Mouse (Mus musculus) heart, embryonic 14.5 days (tissue): ENCODE results near the gene Ptch1. TPM values are rescaled to one million over a fixed set of nuclear protein-coding genes. Genes with fewer than 3 reads are reported as not detected.

Experiments
- ATAC-seq: fragments of 200-750 bp; cut with Nextera tagmentation; 2 replicates; pipeline ENCODE4 v1.8.0; 2017; ENCODE audit warnings: low read depth, moderate TSS enrichment; ENCODE audit not compliant: insufficient number of reproducible peaks, insufficient read depth, low FRiP score
- H3K27ac ChIP-seq, 2 experiments: fragments of 200-500 bp in 1 of 2; fragments of 300-500 bp in 1 of 2; sonication (generic) in 1 of 2; replicated peaks in 1 of 2; 2 replicates each; pipeline ENCODE4 v1.5.1; 2012 to 2014; ENCODE audit warnings: low read depth in 2 of 2, low read length in 2 of 2, control low read depth in 1 of 2, mild to moderate bottlenecking in 1 of 2, mixed read lengths in 1 of 2; ENCODE audit not compliant: control insufficient read depth in 1 of 2, insufficient read depth in 1 of 2
- H3K27me3 ChIP-seq: fragments of 300-500 bp; sonication (generic); 2 replicates; pipeline ENCODE4 v1.6.1; 2014; ENCODE audit warnings: mild to moderate bottlenecking, low read length, control low read depth; ENCODE audit not compliant: control insufficient read depth, insufficient read depth
- H3K36me3 ChIP-seq: fragments of 300-500 bp; sonication (generic); 2 replicates; pipeline ENCODE4 v1.6.1; 2014; ENCODE audit warnings: mild to moderate bottlenecking, control low read depth, low read length, mixed read lengths; ENCODE audit not compliant: control insufficient read depth, insufficient read depth
- H3K4me1 ChIP-seq, 2 experiments: fragments of 200-500 bp in 1 of 2; fragments of 300-500 bp in 1 of 2; sonication (generic) in 1 of 2; 2 replicates each; pipeline ENCODE4 v1.6.1; 2012 to 2014; ENCODE audit warnings: low read length in 2 of 2, control low read depth in 1 of 2, mixed read lengths in 1 of 2; ENCODE audit not compliant: control insufficient read depth in 2 of 2, insufficient read depth in 2 of 2
- H3K4me2 ChIP-seq: fragments of 300-500 bp; sonication (generic); 2 replicates; pipeline ENCODE4 v1.6.1; 2014; ENCODE audit warnings: mild to moderate bottlenecking, low read length
- H3K4me3 ChIP-seq, 2 experiments: fragments of 200-500 bp in 1 of 2; fragments of 300-500 bp in 1 of 2; sonication (generic) in 1 of 2; 2 replicates each; pipeline ENCODE4 v1.5.1; 2012 to 2014; ENCODE audit warnings: low read length in 2 of 2, mild to moderate bottlenecking in 2 of 2, control low read depth in 1 of 2, low read depth in 1 of 2, moderate library complexity in 1 of 2; ENCODE audit not compliant: control insufficient read depth in 1 of 2, insufficient read depth in 1 of 2
- H3K9ac ChIP-seq: fragments of 300-500 bp; sonication (generic); 2 replicates; pipeline ENCODE4 v1.6.1; 2014; ENCODE audit warnings: mild to moderate bottlenecking, low read length
- H3K9me3 ChIP-seq: fragments of 300-500 bp; sonication (generic); 2 replicates; pipeline ENCODE4 v1.6.1; 2016; ENCODE audit warnings: low read length, control low read depth; ENCODE audit not compliant: control insufficient read depth
- WGBS: fragments of 180-500 bp; shearing (Covaris S2); extraction: QIAGEN DNeasy Blood & Tissue Kit; methylation state at CpG from one replicate; pipeline ENCODE4 v1.1.7; 2014; 5-methylcytosine and 5-hydroxymethylcytosine counted together
- polyA plus RNA-seq: library from polyadenylated mRNA; unstranded; fragments of >200 nt; fragmentation: Nextera tagmentation; extraction: Ambion mirVana; gene quantifications from 2 replicates; pipeline ENCODE4 v1.2.1, GENCODE M21; 2014

Gene Ptch1
- polyA plus RNA-seq, 1 experiment from 2014 or later: 8.4 TPM

DNA sequence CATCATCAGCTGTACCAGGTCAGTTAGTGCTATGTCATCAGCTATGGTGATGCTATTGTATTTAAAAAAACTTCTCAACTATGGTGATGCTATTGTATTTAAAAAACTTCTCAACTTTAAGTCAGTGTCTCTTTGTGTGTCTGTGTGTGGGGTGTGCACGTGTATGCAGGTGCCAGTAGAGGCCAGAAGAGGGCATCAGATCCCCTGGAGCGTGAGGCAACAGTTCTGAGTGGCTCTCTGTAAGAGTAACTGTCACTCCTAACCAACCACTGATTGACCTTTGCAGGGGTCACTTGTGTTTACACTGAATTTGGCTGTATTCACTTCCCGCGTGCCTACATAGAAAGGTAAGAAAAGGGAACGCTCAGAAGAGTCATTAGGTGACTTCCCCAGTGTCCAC is 65.6 kb downstream of the Ptch1 start:
- 95% methylated on average over 5 of the region's 5 CpGs for WGBS
- peaks cover 3% of the 10 kb centered on the region; the same call in 1 of the 2 replicates for H3K9me3 ChIP-seq
- no peaks in the 10 kb centered on the region for H3K27me3 ChIP-seq
- peaks cover 53% of the 10 kb centered on the region for H3K36me3 ChIP-seq
- no peak overlapping the region for H3K9ac ChIP-seq
- no peak overlapping the region for H3K4me3 ChIP-seq
- no peak for ATAC-seq
- peaks cover 3 to 5% of the 10 kb centered on the region in 2 experiments; a peak in 2 of 4 replicates for H3K4me1 ChIP-seq
- no peak overlapping the region for H3K4me2 ChIP-seq
- no peak overlapping the region for H3K27ac ChIP-seq

GRCm38 (mm10) chr13:63507001-63507556 is 66.3 kb downstream of the Ptch1 start:
- no peaks in the 10 kb centered on the region for H3K4me1 ChIP-seq
- no peak overlapping the region for H3K4me3 ChIP-seq
- 87% methylated on average over 6 of the region's 6 CpGs for WGBS
- peaks cover 3% of the 10 kb centered on the region; the same call in 1 of the 2 replicates for H3K9me3 ChIP-seq
- no peak overlapping the region for H3K4me2 ChIP-seq
- ATAC-seq: no peak
- H3K36me3 ChIP-seq: peaks cover 46% of the 10 kb centered on the region
- no peaks in the 10 kb centered on the region for H3K27me3 ChIP-seq
- no peak overlapping the region for H3K9ac ChIP-seq
- no peak overlapping the region for H3K27ac ChIP-seq

DNA sequence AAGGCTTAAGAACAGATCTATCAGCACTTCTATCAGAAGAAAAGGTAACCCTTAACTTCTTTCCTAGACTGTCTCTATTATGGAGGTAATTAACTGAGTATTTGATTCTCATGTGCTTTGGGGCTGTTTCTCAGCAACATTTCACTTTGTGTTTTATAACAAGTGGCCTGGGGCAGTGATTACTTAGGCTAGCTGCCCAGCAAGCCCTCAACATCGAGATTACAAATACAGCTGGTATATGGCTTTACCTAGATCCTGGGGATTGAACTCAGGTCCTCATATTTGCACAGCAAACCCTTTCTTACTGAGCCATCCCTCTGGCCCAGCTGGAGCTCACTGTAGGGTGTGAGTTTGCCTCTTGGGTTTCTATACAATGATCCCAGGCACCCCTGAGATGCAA is 67.0 kb downstream of the Ptch1 start:
- ATAC-seq: no peak
- WGBS: 66% methylated on average over 1 of the region's 1 CpGs
- Histone ChIP-seq H3K9me3 (peaks cover 3% of the 10 kb centered on the region; the same call in 1 of the 2 replicates), H3K4me2 (no peak overlapping the region), H3K4me1 (no peaks in the 10 kb centered on the region), H3K4me3 (no peak overlapping the region), H3K27me3 (no peaks in the 10 kb centered on the region), H3K36me3 (peaks cover 38% of the 10 kb centered on the region), H3K9ac (no peak overlapping the region), H3K27ac (no peak overlapping the region)

DNA sequence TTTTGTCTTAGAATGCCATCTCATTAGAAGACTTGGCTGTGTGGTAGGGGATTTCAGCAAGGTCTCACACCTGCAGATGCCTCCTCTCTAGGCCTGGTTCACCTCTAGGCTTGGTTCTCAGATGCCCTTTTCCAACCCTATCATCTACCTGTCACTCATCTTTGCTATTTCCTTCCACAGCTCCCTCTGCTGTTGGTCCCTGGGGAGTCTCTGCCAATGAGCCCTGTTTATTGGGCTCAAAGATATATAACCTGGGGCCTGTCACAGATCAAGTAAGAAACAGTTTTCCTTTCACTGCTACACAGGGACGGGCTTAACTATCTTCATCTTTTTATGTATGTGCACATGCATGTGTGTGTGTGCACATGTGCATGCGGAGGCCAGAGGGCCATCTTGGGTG is 71.0 kb downstream of the Ptch1 start:
- H3K4me3 ChIP-seq: no peak overlapping the region
- H3K36me3 ChIP-seq: peaks cover 3% of the 10 kb centered on the region
- no peak overlapping the region for H3K9ac ChIP-seq
- ATAC-seq: no peak
- H3K27ac ChIP-seq: no peak overlapping the region
- no peaks in the 10 kb centered on the region for H3K9me3 ChIP-seq
- no peaks in the 10 kb centered on the region for H3K4me1 ChIP-seq
- H3K4me2 ChIP-seq: no peak overlapping the region
- 90% methylated on average over 2 of the region's 2 CpGs for WGBS
- H3K27me3 ChIP-seq: no peaks in the 10 kb centered on the region

DNA sequence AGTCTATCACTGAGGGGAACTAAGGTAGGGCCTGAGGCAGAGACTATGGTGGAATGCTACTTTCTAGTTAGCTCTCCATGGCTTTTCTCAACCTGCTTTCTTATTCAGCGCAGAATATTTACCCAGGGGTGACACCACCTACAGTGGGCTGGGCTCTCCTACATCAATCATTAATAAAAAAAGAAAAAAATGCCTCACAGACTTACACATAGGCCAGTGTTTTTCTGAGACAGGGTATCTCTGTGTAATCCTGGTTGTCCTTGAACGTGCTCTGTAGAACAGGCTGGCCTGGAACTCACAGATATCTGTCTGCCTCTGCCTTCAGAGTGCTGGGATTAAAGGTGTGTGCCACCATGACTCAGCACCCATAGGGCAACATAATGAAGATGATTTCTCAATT is 73.9 kb downstream of the Ptch1 start:
- Histone ChIP-seq H3K9ac (no peak overlapping the region), H3K36me3 (no peaks in the 10 kb centered on the region), H3K9me3 (no peaks in the 10 kb centered on the region), H3K4me3 (no peak overlapping the region), H3K4me1 (peaks cover 0 to 3% of the 10 kb centered on the region in 2 experiments; a peak in 2 of 4 replicates), H3K27ac (no peak overlapping the region), H3K27me3 (no peaks in the 10 kb centered on the region), H3K4me2 (no peak overlapping the region)
- no peak for ATAC-seq
- WGBS: 84% methylated on average over 2 of the region's 2 CpGs

DNA sequence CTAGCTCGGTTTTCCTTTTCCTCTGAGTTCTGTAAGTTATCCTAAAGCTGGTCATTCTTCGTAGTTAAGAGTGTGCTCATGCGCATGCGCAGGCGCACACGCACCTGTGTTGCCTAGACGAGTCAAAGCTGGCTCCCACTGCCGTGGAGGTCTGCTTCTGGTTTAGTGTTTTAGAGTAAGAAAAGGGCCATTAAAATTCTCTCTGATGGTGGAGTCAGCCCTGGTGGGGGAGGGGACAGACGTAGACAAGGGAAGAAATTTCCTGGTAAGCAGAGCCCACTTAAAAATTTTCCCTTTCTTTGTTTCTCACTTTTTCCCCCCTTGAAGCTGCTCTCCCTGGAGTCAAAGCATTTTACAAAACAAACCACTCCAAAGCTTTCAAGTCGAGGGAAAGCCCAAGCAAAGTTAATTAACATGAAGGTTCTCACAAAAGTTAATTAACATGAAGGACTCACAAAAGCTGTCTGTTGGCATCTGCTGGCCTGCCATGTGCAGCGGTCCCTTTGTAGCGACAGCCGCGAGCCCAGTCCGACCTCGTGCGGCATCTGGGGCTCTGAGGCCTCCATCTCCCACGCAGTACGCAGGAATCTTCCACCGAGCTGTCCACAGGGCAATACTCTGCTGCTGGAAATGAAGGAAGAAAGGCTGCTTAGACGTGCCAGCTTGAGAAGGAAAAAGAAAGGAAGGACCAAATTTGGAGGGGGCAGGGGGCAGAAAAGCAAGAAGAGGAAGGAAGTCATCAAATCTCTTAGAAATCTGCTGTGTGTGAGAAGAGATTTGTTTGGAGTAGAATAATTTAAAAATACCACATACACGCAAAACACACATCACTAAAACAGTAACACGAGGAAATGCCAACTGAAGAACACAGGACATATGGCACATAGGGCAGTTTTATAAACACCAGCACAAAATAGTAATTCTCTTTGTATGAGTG is 76.5 kb downstream of the Ptch1 start, which contains the start of gene Fancc:
Gene Fancc (minus strand): TSS at position 633 of the 937 bp plus-strand sequence.
- H3K4me3 ChIP-seq: no peak within 1 kb of the TSS
- peak within 1 kb of the TSS; percentile 17 for H3K4me2 ChIP-seq
- 32% methylated on average over 23 of the region's 23 CpGs for WGBS
- no peaks in the 10 kb centered on the region for H3K27me3 ChIP-seq
- H3K36me3 ChIP-seq: no peaks in the 10 kb centered on the region
- no peaks in the 10 kb centered on the region for H3K9me3 ChIP-seq
- H3K9ac ChIP-seq: no peak within 1 kb of the TSS; the same call in 1 of the 2 replicates
- H3K27ac ChIP-seq: no peak within 1 kb of the TSS
- peaks cover 0 to 3% of the 10 kb centered on the region in 2 experiments; a peak in 2 of 4 replicates for H3K4me1 ChIP-seq
- ATAC-seq: no peak

- no peaks in the 10 kb centered on the region for H3K4me1 ChIP-seq
- no peak for ATAC-seq
- H3K4me2 ChIP-seq: no peak overlapping the region
- no peaks in the 10 kb centered on the region for H3K9me3 ChIP-seq
- 56% methylated on average over 7 of the region's 7 CpGs for WGBS
- H3K4me3 ChIP-seq: no peak overlapping the region
- H3K36me3 ChIP-seq: no peaks in the 10 kb centered on the region
- H3K9ac ChIP-seq: no peak overlapping the region
- H3K27ac ChIP-seq: no peak overlapping the region
- no peaks in the 10 kb centered on the region for H3K27me3 ChIP-seq
These were observed 85.7 kb downstream of the Ptch1 start for GRCm38 (mm10) chr13:63487707-63488042.
